Mouse (Mus musculus): ENCODE measurements around the gene Wdr31. TPM values are rescaled to one million over a fixed set of nuclear protein-coding genes. Genes with fewer than 3 reads are reported as not detected.

Gene Wdr31
- total and polyA plus RNA-seq, 2 experiments from 2014 or later, result 9.5 to 20.0 TPM

DNA sequence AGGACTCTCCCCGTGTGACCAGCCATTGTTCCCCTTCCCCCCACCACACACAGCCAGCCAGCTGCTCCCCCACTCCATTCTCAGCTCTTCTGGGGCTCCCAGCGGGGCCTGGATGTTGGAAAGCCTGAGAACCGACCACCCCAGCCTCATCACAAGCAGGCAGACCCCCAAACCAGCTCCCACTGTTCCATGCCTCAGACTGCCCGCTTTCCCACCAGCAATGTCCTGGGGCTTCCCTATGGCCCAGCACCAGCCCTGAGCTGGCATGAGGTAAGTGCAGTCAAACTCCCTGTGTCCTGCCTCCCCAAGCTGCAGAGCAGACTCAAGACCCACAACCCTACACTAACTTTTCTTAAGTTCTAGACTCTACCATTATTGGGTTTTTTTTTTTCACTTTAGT, 64.6 kb downstream of the Wdr31 start:
- Histone ChIP-seq H3K4me1 (ENCODE audit: insufficient read depth) (peaks cover 8% of the 10 kb centered on the region; the same call in 1 of the 2 replicates), H3K9me3 (ENCODE audit: low read length) (no peaks in the 10 kb centered on the region), H3K4me2 (ENCODE audit: low read depth) (no peak overlapping the region), H3K4me3 (ENCODE audit: low read depth, low read length) (no peak overlapping the region), H3K27me3 (ENCODE audit: insufficient read depth, low read length) (no peaks in the 10 kb centered on the region), H3K9ac (no peak overlapping the region), H3K36me3 (ENCODE audit: insufficient read depth) (peaks cover 15% of the 10 kb centered on the region), H3K27ac (ENCODE audit: low read depth, low read length) (no peak overlapping the region)
- WGBS, result 85% methylated on average over 4 of the region's 4 CpGs
- no peak for TF ChIP-seq CTCF (IDR thresholded peaks at IDR 0.05; ENCODE audit: low read depth)
- ATAC-seq (no peak), DNase-seq (no peak)

DNA sequence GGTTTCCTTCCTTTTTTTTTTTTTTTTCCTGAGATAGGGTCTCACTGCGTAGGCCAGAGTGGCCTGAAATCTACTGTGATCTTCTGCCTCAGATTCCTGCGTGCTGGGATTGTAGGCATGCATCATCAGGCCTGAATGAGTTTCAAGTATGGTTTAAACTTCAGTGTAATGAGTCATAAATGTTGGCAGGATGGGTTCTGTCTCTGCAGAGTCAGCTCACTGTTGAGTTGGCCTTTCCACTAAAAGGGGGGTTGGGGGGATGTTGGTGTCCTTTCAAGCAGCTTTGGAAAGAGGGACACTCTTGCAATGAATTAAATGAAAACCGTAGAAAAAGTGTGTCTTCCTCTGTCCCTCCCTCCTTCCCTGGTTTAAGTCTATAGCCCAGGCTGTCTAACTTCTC, 71.7 kb downstream of the Wdr31 start:
- TF ChIP-seq CTCF (IDR thresholded peaks at IDR 0.05; ENCODE audit: low read depth), result no peak
- no peak overlapping the region for H3K4me2 ChIP-seq (ENCODE audit: low read depth)
- H3K27ac ChIP-seq (ENCODE audit: low read depth, low read length), result no peak overlapping the region
- no peak for ATAC-seq
- no peak overlapping the region for H3K9ac ChIP-seq
- no peaks in the 10 kb centered on the region for H3K4me1 ChIP-seq (ENCODE audit: insufficient read depth)
- H3K4me3 ChIP-seq (ENCODE audit: low read depth, low read length), result no peak overlapping the region
- no peak for DNase-seq
- WGBS, result 90% methylated on average over 3 of the region's 3 CpGs
- no peaks in the 10 kb centered on the region for H3K27me3 ChIP-seq (ENCODE audit: insufficient read depth, low read length)
- peaks cover 59% of the 10 kb centered on the region for H3K36me3 ChIP-seq (ENCODE audit: insufficient read depth)
- no peaks in the 10 kb centered on the region for H3K9me3 ChIP-seq (ENCODE audit: low read length)

Other genes with a start within 250 kb of the Wdr31 start
- 24.2 and 30.1 TPM in 2 replicates for gene Zfp37, start 239.8 kb downstream of the Wdr31 start, total RNA-seq (2014; rRNA removed)
- gene Zfp37, start 239.8 kb downstream of the Wdr31 start, polyA plus RNA-seq (2015; fragmentation: Nextera tagmentation; extraction: Ambion mirVana), result 11.2 and 14.6 TPM in 2 replicates
- gene Slc31a2, start 208.3 kb downstream of the Wdr31 start, total RNA-seq (2014; rRNA removed), result 11.3 and 15.8 TPM in 2 replicates
- 5.3 and 10.9 TPM in 2 replicates for gene Slc31a2, start 208.3 kb downstream of the Wdr31 start, polyA plus RNA-seq (2015; fragmentation: Nextera tagmentation; extraction: Ambion mirVana)
- 34.0 and 43.3 TPM in 2 replicates for gene Fkbp15, start 110.3 kb downstream of the Wdr31 start, total RNA-seq (2014; rRNA removed)
- gene Fkbp15, start 110.3 kb downstream of the Wdr31 start, polyA plus RNA-seq (2015; fragmentation: Nextera tagmentation; extraction: Ambion mirVana), result 14.3 and 19.1 TPM in 2 replicates
- gene Slc31a1, start 110.2 kb downstream of the Wdr31 start, total RNA-seq (2014; rRNA removed), result 15.2 and 16.2 TPM in 2 replicates
- gene Slc31a1, start 110.2 kb downstream of the Wdr31 start, polyA plus RNA-seq (2015; fragmentation: Nextera tagmentation; extraction: Ambion mirVana), result 30.4 and 39.9 TPM in 2 replicates
- gene Cdc26, start 62.3 kb downstream of the Wdr31 start, total RNA-seq (2014; rRNA removed), result 51.1 and 79.4 TPM in 2 replicates
- gene Cdc26, start 62.3 kb downstream of the Wdr31 start, polyA plus RNA-seq (2015; fragmentation: Nextera tagmentation; extraction: Ambion mirVana), result 81.7 and 85.1 TPM in 2 replicates
- gene Prpf4, start 62.1 kb downstream of the Wdr31 start, total RNA-seq (2014; rRNA removed), result 17.2 and 20.2 TPM in 2 replicates
- 9.6 and 13.3 TPM in 2 replicates for gene Prpf4, start 62.1 kb downstream of the Wdr31 start, polyA plus RNA-seq (2015; fragmentation: Nextera tagmentation; extraction: Ambion mirVana)
- gene Rnf183, start 35.6 kb downstream of the Wdr31 start, total RNA-seq (2014; rRNA removed), result 1.3 TPM in 1 of 2 replicates, not detected in the other
- 0.31 and 0.43 TPM in 2 replicates for gene Rnf183, start 35.6 kb downstream of the Wdr31 start, polyA plus RNA-seq (2015; fragmentation: Nextera tagmentation; extraction: Ambion mirVana)
- 0.15 and 0.86 TPM in 2 replicates for gene Bspry, start 9.2 kb upstream of the Wdr31 start, total RNA-seq (2014; rRNA removed)
- 0.31 and 0.51 TPM in 2 replicates for gene Bspry, start 9.2 kb upstream of the Wdr31 start, polyA plus RNA-seq (2015; fragmentation: Nextera tagmentation; extraction: Ambion mirVana)
- 3.5 and 6.6 TPM in 2 replicates for gene Hdhd3, start 32.6 kb upstream of the Wdr31 start, total RNA-seq (2014; rRNA removed)
- gene Hdhd3, start 32.6 kb upstream of the Wdr31 start, polyA plus RNA-seq (2015; fragmentation: Nextera tagmentation; extraction: Ambion mirVana), result 4.4 and 4.6 TPM in 2 replicates
- 35.8 and 37.6 TPM in 2 replicates for gene Alad, start 49.0 kb upstream of the Wdr31 start, total RNA-seq (2014; rRNA removed)
- gene Alad, start 49.0 kb upstream of the Wdr31 start, polyA plus RNA-seq (2015; fragmentation: Nextera tagmentation; extraction: Ambion mirVana), result 74.7 and 74.9 TPM in 2 replicates
- gene Pole3, start 54.2 kb upstream of the Wdr31 start, total RNA-seq (2014; rRNA removed), result 29.1 and 36.6 TPM in 2 replicates
- gene Pole3, start 54.2 kb upstream of the Wdr31 start, polyA plus RNA-seq (2015; fragmentation: Nextera tagmentation; extraction: Ambion mirVana), result 52.2 and 68.3 TPM in 2 replicates
- gene 4933430I17Rik, start 54.5 kb upstream of the Wdr31 start, total RNA-seq (2014; rRNA removed), result 0.31 and 0.38 TPM in 2 replicates
- 0.50 and 0.72 TPM in 2 replicates for gene 4933430I17Rik, start 54.5 kb upstream of the Wdr31 start, polyA plus RNA-seq (2015; fragmentation: Nextera tagmentation; extraction: Ambion mirVana)
- gene Rgs3, start 89.0 kb upstream of the Wdr31 start, total RNA-seq (2014; rRNA removed), result 56.1 and 63.5 TPM in 2 replicates
- gene Rgs3, start 89.0 kb upstream of the Wdr31 start, polyA plus RNA-seq (2015; fragmentation: Nextera tagmentation; extraction: Ambion mirVana), result 34.7 and 47.3 TPM in 2 replicates